Mouse (Mus musculus) gastrocnemius, postnatal 4 days (tissue): Measurements from ENCODE around the gene Dlg2. TPM values are rescaled to one million over a fixed set of nuclear protein-coding genes. Genes with fewer than 3 reads are reported as not detected.
A peak's percentile ranks its signal among the peaks of the same experiment; 100 is the strongest.

Experiments
- DNase-seq, 2 experiments: peaks; one replicate each; pipeline ENCODE4 v3.0.0; 2021 to 2022; ENCODE audit warnings: low spot score in 2 of 2, mixed read lengths in 2 of 2
- total RNA-seq, 2 experiments: library from RNA; stranded (reverse); gene quantifications; 2 replicates each; pipeline ENCODE4 v1.2.3; 2021

Dlg2 gene
- total RNA-seq, 2 experiments from 2014 or later: 4.1 to 4.5 TPM

DNA sequence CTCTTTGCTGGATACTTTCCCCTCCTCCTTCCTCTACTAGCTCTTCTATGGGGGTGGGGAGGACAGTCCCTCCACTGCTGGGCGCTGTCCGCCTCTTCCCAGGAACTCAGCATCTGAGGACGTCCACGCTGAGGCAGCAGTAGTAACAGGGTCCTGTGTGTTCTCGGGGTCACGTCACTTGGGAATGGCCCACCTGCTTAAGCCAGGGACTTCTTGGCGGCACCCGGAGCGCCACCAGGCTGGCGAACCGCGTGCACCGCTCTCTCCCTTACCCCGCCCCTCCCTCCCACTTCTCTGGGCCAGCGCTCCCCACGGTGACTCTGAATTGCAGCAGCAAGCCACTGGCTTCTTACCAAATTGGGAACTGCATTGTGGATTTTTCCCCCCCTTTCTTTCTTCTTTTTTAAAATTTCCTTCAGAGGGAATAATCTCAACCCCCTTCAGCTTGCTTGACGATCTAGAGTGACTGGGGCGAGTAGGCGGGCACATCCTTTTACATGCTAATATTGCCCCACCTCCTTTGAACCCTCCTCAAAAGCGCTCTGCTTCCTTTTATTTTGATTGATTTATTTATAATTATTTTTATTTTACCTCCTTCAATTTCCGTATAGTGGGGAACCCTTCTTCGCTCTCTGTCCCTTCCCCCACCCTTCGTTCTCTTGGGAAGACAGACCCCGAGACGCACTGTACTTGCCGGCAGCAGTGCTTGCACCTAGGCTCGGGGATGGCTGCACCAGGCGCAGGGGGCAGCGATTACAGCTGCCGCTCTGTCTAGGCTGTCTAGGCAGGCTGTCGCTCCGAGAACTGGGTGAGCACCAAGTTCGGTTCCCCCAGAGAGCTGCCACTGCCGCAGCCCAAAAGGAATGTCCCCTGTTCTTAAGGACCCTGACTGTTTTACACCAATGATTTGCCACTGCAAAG is 785.8 kb downstream of the Dlg2 start:
- DNase-seq: no peak

DNA sequence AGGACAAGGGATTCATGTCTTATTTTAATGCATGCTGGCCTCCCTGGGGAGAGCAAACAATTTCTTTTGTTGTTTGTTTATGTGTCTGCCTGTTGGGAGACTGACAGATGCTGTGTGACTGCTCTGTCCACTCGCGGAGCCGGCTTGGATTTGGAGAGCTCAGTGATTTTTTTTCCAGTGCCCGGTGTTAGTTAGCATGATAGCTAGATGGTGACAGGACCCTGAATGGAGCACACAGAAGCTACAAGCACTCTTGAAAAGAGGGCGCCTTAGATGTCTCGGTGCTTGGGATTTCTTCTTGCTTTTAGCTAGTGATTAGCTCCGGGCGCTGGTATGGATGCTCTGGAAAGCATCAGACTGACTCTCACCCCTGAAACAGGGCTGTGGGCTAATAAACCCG is 786.5 kb downstream of the Dlg2 start:
- DNase-seq: no peak

DNA sequence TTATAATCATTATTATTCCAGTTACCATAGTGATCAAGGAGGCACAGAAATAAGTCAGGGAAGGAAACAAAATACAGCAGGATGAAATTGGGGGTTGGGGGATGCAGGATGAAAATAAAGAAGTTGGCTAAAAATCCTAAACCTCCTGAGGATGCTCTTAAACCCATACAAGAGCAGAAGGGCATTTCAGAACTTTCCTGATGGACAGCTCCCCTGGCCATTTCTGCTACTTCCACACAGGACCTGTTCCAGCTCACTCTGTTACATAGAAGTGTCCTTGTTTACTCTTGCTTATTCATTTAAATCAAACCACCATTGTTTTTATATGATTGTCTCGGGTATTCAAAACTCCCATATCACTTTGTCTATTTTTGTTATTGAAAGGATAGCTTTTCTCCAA is 791.3 kb downstream of the Dlg2 start:
- peak in 1 of 2 experiments; percentile 15 for DNase-seq

DNA sequence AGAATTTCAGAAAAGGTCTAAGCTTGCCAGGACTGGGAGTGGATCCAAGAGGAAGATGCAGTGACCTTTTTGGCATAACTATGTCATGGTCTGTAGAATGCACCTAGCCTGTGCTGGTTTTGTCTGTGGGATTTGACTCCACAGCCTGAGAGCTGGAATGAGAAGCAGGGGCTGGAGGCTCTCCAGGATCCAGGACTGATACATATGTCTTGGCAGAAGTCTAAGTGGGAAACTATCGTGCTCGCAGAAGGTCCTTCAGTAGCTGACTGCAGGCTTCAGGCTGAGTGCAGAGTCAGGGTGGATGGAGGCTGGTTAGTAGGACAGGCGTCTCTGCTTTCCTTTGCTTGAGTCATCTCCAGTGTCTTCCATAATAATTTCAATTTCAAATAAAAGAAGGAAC is 807.7 kb downstream of the Dlg2 start:
- no peak for DNase-seq

DNA sequence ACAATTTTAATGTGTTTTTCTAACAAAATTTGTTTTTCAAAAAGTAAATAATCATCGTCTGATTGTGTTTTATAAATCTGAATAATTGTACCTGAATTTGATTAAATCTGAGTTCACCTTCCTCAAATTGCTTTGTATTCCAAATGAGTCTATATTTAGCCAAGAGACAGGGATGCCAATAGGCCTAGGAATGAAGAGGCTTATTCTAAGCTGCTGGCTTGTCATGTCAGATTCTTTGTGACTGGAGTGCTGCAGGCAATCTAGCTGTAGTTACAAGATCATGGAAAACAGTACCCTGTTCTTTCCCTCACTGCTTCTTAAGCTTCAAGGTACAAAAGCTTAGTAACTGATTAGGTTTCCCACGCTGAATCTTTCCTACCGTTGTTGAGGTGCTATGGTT is 811.9 kb downstream of the Dlg2 start:
- no peak for DNase-seq

GRCm38 (mm10) chr7:91296127-91296526 is 819.7 kb downstream of the Dlg2 start:
- no peak for DNase-seq

DNA sequence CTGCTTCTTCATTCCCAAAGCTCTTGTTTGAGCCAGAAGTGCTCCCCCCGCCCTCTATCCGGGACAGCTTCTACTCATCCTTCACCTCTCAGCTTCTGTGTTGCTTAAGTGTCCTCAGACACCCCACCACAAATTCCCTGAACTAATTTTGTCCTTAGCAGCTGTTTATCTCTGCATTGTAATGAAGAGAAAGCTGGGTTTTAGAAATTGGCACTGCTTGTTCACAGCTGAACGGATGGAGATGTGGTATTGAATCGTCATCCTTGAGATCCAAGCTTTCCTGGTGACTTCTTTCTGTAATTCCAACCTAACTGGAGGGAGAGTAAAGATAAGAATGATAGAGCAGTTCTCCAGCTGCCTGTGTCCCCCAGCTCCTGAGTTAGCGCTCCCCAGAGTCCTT is 834.7 kb downstream of the Dlg2 start:
- DNase-seq: no peak

- no peak for DNase-seq
Observed at GRCm38 (mm10) chr7:91345073-91345472, 868.6 kb downstream of the Dlg2 start.

GRCm38 (mm10) chr7:91369821-91370321 is 893.4 kb downstream of the Dlg2 start:
- no peak for DNase-seq

GRCm38 (mm10) chr7:91382281-91382680 is 905.8 kb downstream of the Dlg2 start:
- no peak for DNase-seq

GRCm38 (mm10) chr7:91383873-91384272 is 907.4 kb downstream of the Dlg2 start:
- DNase-seq: no peak

DNA sequence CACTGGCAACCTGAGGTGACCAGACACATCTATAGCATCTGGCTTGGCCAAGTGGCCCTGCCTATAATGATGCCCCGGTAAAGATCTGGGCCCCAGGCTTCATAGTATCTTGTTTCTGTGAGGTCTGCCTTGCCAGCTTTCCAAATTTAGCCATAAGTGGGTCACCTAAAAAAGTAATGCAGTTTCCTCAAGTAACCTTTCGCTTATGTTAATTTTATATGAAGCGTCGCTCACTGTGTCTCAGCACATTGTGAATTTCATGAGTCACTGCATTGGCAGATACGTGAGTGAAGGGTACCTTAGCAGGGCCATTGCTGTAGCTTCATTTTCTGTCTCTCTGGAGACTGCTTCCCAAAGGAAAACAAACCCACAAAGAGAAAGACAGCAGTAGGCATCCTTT is 912.8 kb downstream of the Dlg2 start:
- no peak for DNase-seq

DNA sequence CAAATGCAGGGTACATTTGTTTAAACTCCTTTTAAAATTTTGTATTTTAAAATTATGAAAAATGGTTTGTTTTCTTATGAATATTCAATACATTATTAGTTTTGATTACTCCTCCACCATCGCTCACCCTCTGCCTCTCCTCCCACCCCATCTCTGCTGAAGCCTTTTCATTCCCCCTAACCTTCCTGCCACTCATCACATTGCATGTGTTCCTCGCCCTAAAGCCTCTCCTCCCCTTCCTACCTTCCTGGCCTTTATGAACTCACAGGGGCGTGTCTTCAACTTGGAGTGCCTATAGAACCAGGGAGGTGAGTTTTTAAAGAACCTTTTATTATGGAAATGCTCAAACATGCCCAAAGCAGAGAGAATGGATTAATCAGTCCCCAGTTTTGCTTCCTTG is 921.4 kb downstream of the Dlg2 start:
- no peak for DNase-seq

DNA sequence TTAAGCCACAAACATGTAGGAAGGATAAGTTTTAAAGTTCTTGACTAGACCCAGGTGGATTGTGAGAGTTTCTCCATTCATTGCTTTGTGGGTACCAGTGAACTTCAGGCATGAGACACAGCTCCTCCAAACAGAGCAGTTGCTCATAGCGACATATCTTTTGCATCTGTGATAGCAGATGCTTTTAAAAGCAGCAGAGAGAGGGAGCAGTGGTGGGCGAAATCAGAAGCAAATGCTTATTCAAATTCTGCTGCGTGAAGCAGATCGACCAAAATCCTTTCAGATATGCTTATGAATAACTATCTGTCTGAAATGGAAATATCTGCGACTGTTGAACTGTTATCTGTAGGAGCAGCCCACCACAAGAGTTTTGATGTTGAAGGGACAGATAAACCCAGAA is 935.6 kb downstream of the Dlg2 start:
- no peak for DNase-seq

DNA sequence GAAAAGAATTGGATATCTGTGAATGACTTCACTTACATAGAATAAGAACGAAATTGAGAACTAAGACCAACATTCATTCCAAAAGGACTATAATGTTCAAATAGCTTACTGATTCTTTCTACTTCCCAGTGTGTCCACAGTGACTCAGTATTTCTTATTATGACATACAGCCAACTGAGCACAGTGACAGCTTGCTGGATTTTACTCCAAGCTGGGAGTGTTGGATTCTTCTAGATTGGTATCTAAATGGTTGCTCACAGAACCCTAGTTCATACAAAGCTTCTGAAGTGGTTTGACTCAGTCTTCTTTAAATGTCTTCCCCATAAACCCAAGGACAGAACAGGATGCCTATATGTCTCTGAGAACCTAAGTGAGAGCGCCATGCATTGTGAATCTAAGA is 937.7 kb downstream of the Dlg2 start:
- no peak for DNase-seq

GRCm38 (mm10) chr7:91414749-91415148 is 938.3 kb downstream of the Dlg2 start:
- no peak for DNase-seq

- DNase-seq: no peak
Observed at GRCm38 (mm10) chr7:91420215-91420614, 943.7 kb downstream of the Dlg2 start.

- DNase-seq: no peak
Observed at GRCm38 (mm10) chr7:91423784-91424183, 947.3 kb downstream of the Dlg2 start.

DNA sequence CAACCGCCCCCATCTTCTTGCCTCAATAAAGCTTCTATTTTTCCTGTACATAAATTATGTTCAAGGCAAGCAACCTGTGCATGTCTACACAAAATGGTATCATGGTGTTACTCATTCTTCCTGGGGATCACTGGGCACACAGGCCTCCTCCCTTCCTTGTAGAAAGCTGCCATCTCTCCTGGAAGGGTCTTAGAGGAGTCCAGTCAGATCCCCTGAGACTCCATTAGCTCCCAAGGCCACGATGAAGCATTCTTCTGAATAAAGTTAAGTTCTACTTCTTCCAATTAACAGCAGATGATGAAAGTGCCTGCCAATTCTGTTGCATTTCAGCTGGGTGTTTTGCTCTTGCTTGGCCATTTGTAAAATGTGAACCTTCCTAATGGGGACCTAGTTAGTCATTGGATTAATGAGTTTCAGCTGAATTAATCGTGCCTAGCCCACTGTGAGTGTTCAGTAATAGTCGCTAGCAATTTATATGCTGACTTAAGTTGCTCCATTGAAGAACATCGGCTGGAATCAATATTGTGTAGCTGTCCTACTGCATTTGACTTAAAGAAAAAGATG is 953.3 kb downstream of the Dlg2 start:
- no peak for DNase-seq

- DNase-seq: peak in 1 of 2 experiments; percentile 11
Observed at GRCm38 (mm10) chr7:91431594-91432240, 955.2 kb downstream of the Dlg2 start.

DNA sequence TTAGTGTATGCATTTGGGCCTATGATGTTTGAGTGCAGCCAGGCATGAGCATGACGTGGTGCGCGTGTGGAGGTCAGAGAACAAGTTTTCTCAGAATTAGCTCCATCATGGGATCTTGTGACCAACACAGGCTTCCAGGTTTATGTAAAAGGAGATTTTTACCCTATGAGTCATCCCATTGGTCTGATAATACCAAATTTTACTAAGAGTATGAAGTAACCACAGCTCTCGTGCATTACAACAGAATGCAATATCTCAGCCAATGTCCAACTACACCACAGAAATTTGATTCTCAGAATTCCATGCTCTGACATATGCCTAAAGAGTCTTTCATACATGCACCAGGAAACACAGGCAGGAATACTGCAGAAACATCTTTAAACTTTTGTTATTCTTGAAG is 956.1 kb downstream of the Dlg2 start:
- DNase-seq: no peak

GRCm38 (mm10) chr7:91434739-91435138 is 958.3 kb downstream of the Dlg2 start:
- DNase-seq: no peak
